Comparison of ENCODE assay signal across 25 mouse cellular contexts in genomic region chr13:67853130-67853529, GRCm38 (mm10). TPM values are rescaled to one million over a fixed set of nuclear protein-coding genes. Genes with fewer than 3 reads are reported as not detected.
DNase-seq lines count a peak whose midpoint lies in the region; ATAC-seq and TF ChIP-seq lines count a peak whose summit lies in the region.
"Had no signal": no experiment of that assay in that cellular context is flagged by ENCODE, and none has a peak within 500 bp of the region (broad histone marks: within the 10 kb centered on the region; RNA-seq: fewer than 3 reads in every experiment).

No protein-coding gene starts in this region.

- no peak overlapping the region for H3K4me3 ChIP-seq in kidney, embryonic 15.5 days (replicated peaks)
- H3K4me3 ChIP-seq in kidney, postnatal 0 days (replicated peaks; ENCODE audit: low read depth, low read length): no peak overlapping the region
- peak overlapping the region; percentile 20 for H3K4me3 ChIP-seq in testis, adult 2 months (ENCODE audit: control insufficient read depth, low read depth, low read length)
- H3K4me3 ChIP-seq: embryonic facial prominence, embryonic 10.5 days; embryonic facial prominence, embryonic 12.5 days; forebrain, embryonic 13.5 days; forebrain, embryonic 15.5 days had no signal

- H3K27me3 ChIP-seq in kidney, embryonic 15.5 days: no peaks in the 10 kb centered on the region
- H3K27me3 ChIP-seq in kidney, postnatal 0 days (ENCODE audit: insufficient read depth, low read length): no peaks in the 10 kb centered on the region
- no peaks in the 10 kb centered on the region for H3K27me3 ChIP-seq in testis, adult 2 months (ENCODE audit: control insufficient read depth, insufficient read depth, low read length)
- H3K27me3 ChIP-seq: embryonic facial prominence, embryonic 12.5 days; forebrain, embryonic 13.5 days; forebrain, embryonic 15.5 days had no signal

- H3K27ac ChIP-seq in kidney, embryonic 15.5 days: no peak overlapping the region
- H3K27ac ChIP-seq in kidney, postnatal 0 days: no peak overlapping the region
- H3K27ac ChIP-seq in testis, adult 2 months (ENCODE audit: control insufficient read depth, insufficient read depth, low read depth, low read length): no peak overlapping the region
- H3K27ac ChIP-seq: embryonic facial prominence, embryonic 10.5 days; embryonic facial prominence, embryonic 12.5 days; forebrain, embryonic 13.5 days; forebrain, embryonic 15.5 days had no signal

- H3K4me2 ChIP-seq in kidney, embryonic 15.5 days: no peak overlapping the region
- no peak overlapping the region for H3K4me2 ChIP-seq in kidney, postnatal 0 days (ENCODE audit: low read length)
- H3K4me2 ChIP-seq: embryonic facial prominence, embryonic 12.5 days; forebrain, embryonic 13.5 days; forebrain, embryonic 15.5 days had no signal

- peak; percentile 60; the same call in 1 of the 2 replicates for ATAC-seq in kidney, embryonic 15.5 days (replicated peaks; ENCODE audit: low FRiP score)
- ATAC-seq in kidney, postnatal 0 days (replicated peaks; ENCODE audit: low FRiP score, low read depth): peak; percentile 72; the same call in 1 of the 2 replicates
- ATAC-seq: activated CD4-positive, CD25-positive, alpha-beta regulatory T cell, adult 4 months; CD4-positive, CD25-positive, alpha-beta regulatory T cell, adult 4 months; forebrain, embryonic 13.5 days; forebrain, embryonic 15.5 days; Patski had no signal

- no peak for TF ChIP-seq CTCF in kidney, postnatal 0 days (IDR thresholded peaks at IDR 0.05; ENCODE audit: low read depth)
- no peak for TF ChIP-seq CTCF in testis, adult 2 months (IDR thresholded peaks at IDR 0.05; ENCODE audit: control insufficient read depth, insufficient read depth, insufficient replicate concordance, low read depth, low read length)

- DNase-seq in kidney, adult 18-20 months: no peak
- DNase-seq in kidney, postnatal 0 days (ENCODE audit: low spot score): no peak
- DNase-seq in kidney, adult 11 months: no peak
- no peak for DNase-seq in testis, postnatal 10 days (ENCODE audit: low spot score)
- DNase-seq: adrenal gland, adult 8-10 months; adrenal gland, postnatal 14 days; adrenal gland, postnatal 36 days; B cell, adult 2 months; cerebellum, adult 11-12 months; cerebellum, adult 2 months; cerebellum, adult 9-10 months; cerebellum, postnatal 10 days; cerebellum, postnatal 25 days had no signal

- H3K4me1 ChIP-seq in kidney, embryonic 15.5 days: no peaks in the 10 kb centered on the region
- no peaks in the 10 kb centered on the region for H3K4me1 ChIP-seq in kidney, postnatal 0 days (replicated peaks; ENCODE audit: insufficient read depth, low read length)
- peaks cover 3% of the 10 kb centered on the region for H3K4me1 ChIP-seq in testis, adult 2 months (ENCODE audit: control insufficient read depth, insufficient read depth, low read length)
- H3K4me1 ChIP-seq: embryonic facial prominence, embryonic 10.5 days; embryonic facial prominence, embryonic 12.5 days; forebrain, embryonic 13.5 days; forebrain, embryonic 15.5 days had no signal

- WGBS in kidney, embryonic 15.5 days: 55% methylated on average over 6 of the region's 6 CpGs
- 55% methylated on average over 6 of the region's 6 CpGs for WGBS in kidney, postnatal 0 days

- H3K36me3 ChIP-seq in kidney, embryonic 15.5 days: no peaks in the 10 kb centered on the region
- no peaks in the 10 kb centered on the region for H3K36me3 ChIP-seq in kidney, postnatal 0 days (ENCODE audit: insufficient read depth, low read length)
- no peaks in the 10 kb centered on the region; the same call in 1 of the 2 replicates for H3K36me3 ChIP-seq in testis, adult 2 months (ENCODE audit: control insufficient read depth, insufficient read depth, low read length)
- H3K36me3 ChIP-seq: embryonic facial prominence, embryonic 10.5 days; embryonic facial prominence, embryonic 12.5 days; forebrain, embryonic 15.5 days; G1E had no signal

- H3K9me3 ChIP-seq in kidney, embryonic 15.5 days (replicated peaks): no peaks in the 10 kb centered on the region
- H3K9me3 ChIP-seq in kidney, postnatal 0 days (replicated peaks; ENCODE audit: low read length): no peaks in the 10 kb centered on the region
- H3K9me3 ChIP-seq: embryonic facial prominence, embryonic 10.5 days; embryonic facial prominence, embryonic 12.5 days; forebrain, embryonic 13.5 days; forebrain, embryonic 15.5 days; G1E had no signal

- no peak for TF ChIP-seq POLR2A in testis, adult 2 months (IDR thresholded peaks at IDR 0.05; ENCODE audit: control insufficient read depth, low read depth, low read length)

- H3K9ac ChIP-seq in kidney, embryonic 15.5 days: no peak overlapping the region
- no peak overlapping the region for H3K9ac ChIP-seq in kidney, postnatal 0 days (ENCODE audit: low read depth, low read length)
- H3K9ac ChIP-seq: embryonic facial prominence, embryonic 12.5 days; forebrain, embryonic 13.5 days; forebrain, embryonic 15.5 days had no signal

RNA-seq across cellular contexts. Expression of gene BC048507, which starts 10.0 kb away (rescaled TPM):
- not detected in 2 replicates for polyA plus RNA-seq in kidney, embryonic 15.5 days (2015; fragmentation: Nextera tagmentation; extraction: Ambion mirVana)
- not detected in 2 replicates for polyA plus RNA-seq in kidney, postnatal 0 days (2015; fragmentation: Nextera tagmentation; extraction: Ambion mirVana)
- polyA plus RNA-seq in testis, adult 2 months (2012; rRNA removed): 98.0 and 98.1 TPM in 2 replicates
- polyA plus RNA-seq: activated CD4-positive, CD25-positive, alpha-beta regulatory T cell, adult 4 months; CD4-positive, CD25-positive, alpha-beta regulatory T cell, adult 4 months; cerebellum, adult 2 months; embryonic facial prominence, embryonic 10.5 days; embryonic facial prominence, embryonic 12.5 days; embryonic facial prominence, embryonic 14.5 days; forebrain, embryonic 11.5 days; forebrain, embryonic 13.5 days; forebrain, embryonic 15.5 days; G1E had no signal

RNA-seq across cellular contexts. Expression of gene Gm10037, which starts 22.2 kb away (rescaled TPM):
- 1.6 and 4.0 TPM in 2 replicates for polyA plus RNA-seq in kidney, embryonic 15.5 days (2015; fragmentation: Nextera tagmentation; extraction: Ambion mirVana)
- 2.2 and 2.5 TPM in 2 replicates for polyA plus RNA-seq in kidney, postnatal 0 days (2015; fragmentation: Nextera tagmentation; extraction: Ambion mirVana)
- polyA plus RNA-seq in testis, adult 2 months (2012; rRNA removed): 10.4 and 12.9 TPM in 2 replicates
- polyA plus RNA-seq: G1E had no signal

RNA-seq across cellular contexts. Expression of gene Zfp273, which starts 39.6 kb away (rescaled TPM):
- polyA plus RNA-seq in kidney, embryonic 15.5 days (2015; fragmentation: Nextera tagmentation; extraction: Ambion mirVana): 8.0 and 8.1 TPM in 2 replicates
- polyA plus RNA-seq in kidney, postnatal 0 days (2015; fragmentation: Nextera tagmentation; extraction: Ambion mirVana): 6.9 and 7.1 TPM in 2 replicates
- polyA plus RNA-seq in testis, adult 2 months (2012; rRNA removed): 0.36 and 0.59 TPM in 2 replicates

Comparison
In these comparisons a context has a peak if more than half of its experiments do, and no peak if none do; other contexts are left out.
1. RNA of gene BC048507, which starts 10.0 kb away (polyA plus RNA-seq): 98.0 to 98.1 TPM in testis, adult 2 months; not detected in kidney, embryonic 15.5 days and not detected in kidney, postnatal 0 days; every median in the first group is over 10 times any median in the second.